Mouse (Mus musculus): ENCODE measurements around the gene Spag6l. TPM values are rescaled to one million over a fixed set of nuclear protein-coding genes. Genes with fewer than 3 reads are reported as not detected.
"Not testable (repeated sequence)": the region's sequence is repeated elsewhere in the genome, so short reads cannot be mapped to it uniquely, and the experiment has no call there.

Spag6l gene
- polyA plus RNA-seq (2015; fragmentation: Nextera tagmentation; extraction: Ambion mirVana) = 7.1 and 17.6 TPM in 2 replicates

- Histone ChIP-seq H3K27me3 (no peaks in the 10 kb centered on the region), H3K4me1 (peaks cover 6% of the 10 kb centered on the region; the same call in 1 of the 2 replicates), H3K4me3 (replicated peaks) (peak within 1 kb of the TSS; percentile 39), H3K27ac (replicated peaks) (no peak within 1 kb of the TSS), H3K9ac (no peak within 1 kb of the TSS), H3K9me3 (replicated peaks) (no peaks in the 10 kb centered on the region), H3K36me3 (no peaks in the 10 kb centered on the region), H3K4me2 (replicated peaks) (peak within 1 kb of the TSS; percentile 80)
- WGBS = 7% methylated on average over 33 of the region's 33 CpGs
- peak; percentile 63 for ATAC-seq (ENCODE audit: insufficient number of reproducible peaks, low FRiP score, low TSS enrichment, low read depth)
Observed at GRCm38 (mm10) chr16:16828757-16829615, at the start of gene Spag6l. Gene Spag6l (minus strand): TSS chr16:16829456.

GRCm38 (mm10) chr16:16879025-16879424, 49.8 kb upstream of the Spag6l start:
- Histone ChIP-seq H3K36me3 (peaks cover 85% of the 10 kb centered on the region), H3K27me3 (no peaks in the 10 kb centered on the region), H3K9ac (no peak overlapping the region), H3K27ac (replicated peaks) (no peak overlapping the region), H3K4me3 (replicated peaks) (no peak overlapping the region), H3K4me2 (replicated peaks) (no peak overlapping the region), H3K4me1 (no peaks in the 10 kb centered on the region), H3K9me3 (replicated peaks) (no peaks in the 10 kb centered on the region)
- WGBS = 85% methylated on average over 5 of the region's 5 CpGs
- no peak for ATAC-seq (ENCODE audit: insufficient number of reproducible peaks, low FRiP score, low TSS enrichment, low read depth)

- Histone ChIP-seq H3K36me3 (peaks cover 7% of the 10 kb centered on the region), H3K27me3 (no peaks in the 10 kb centered on the region), H3K9me3 (replicated peaks) (no peaks in the 10 kb centered on the region), H3K4me1 (peaks cover 10% of the 10 kb centered on the region), H3K4me3 (replicated peaks) (peak within 1 kb of the TSS; percentile 77), H3K27ac (replicated peaks) (peak within 1 kb of the TSS; percentile 96), H3K4me2 (replicated peaks) (peak within 1 kb of the TSS; percentile 62), H3K9ac (peak within 1 kb of the TSS; percentile 91)
- peak; percentile 94 for ATAC-seq (ENCODE audit: insufficient number of reproducible peaks, low FRiP score, low TSS enrichment, low read depth)
- WGBS = under 1% methylated on average over 49 of the region's 49 CpGs
Observed at GRCm38 (mm10) chr16:16870617-16871331, 41.5 kb upstream of the Spag6l start, which contains the start of the genes Top3b and Vpreb1. Gene Top3b (plus strand): TSS chr16:16870736. Gene Vpreb1 (minus strand): TSS chr16:16870843.

- WGBS = 34% methylated on average over 7 of the region's 7 CpGs
- peak overlapping the region; percentile 62 for H3K4me2 ChIP-seq (replicated peaks)
- no peaks in the 10 kb centered on the region for H3K27me3 ChIP-seq
- H3K9me3 ChIP-seq (replicated peaks) = no peaks in the 10 kb centered on the region
- peaks cover 4% of the 10 kb centered on the region for H3K36me3 ChIP-seq
- H3K4me1 ChIP-seq = peaks cover 10% of the 10 kb centered on the region
- H3K9ac ChIP-seq = peak overlapping the region; percentile 91
- peak overlapping the region; percentile 77 for H3K4me3 ChIP-seq (replicated peaks)
- peak overlapping the region; percentile 96 for H3K27ac ChIP-seq (replicated peaks)
- no peak for ATAC-seq (ENCODE audit: insufficient number of reproducible peaks, low FRiP score, low TSS enrichment, low read depth)
Observed at GRCm38 (mm10) chr16:16870241-16870616, 41.0 kb upstream of the Spag6l start.

- Histone ChIP-seq H3K27ac (replicated peaks) (0 out of 2 replicates have a peak overlapping the region, but pooled peaks have one; percentile 34), H3K4me1 (no peaks in the 10 kb centered on the region), H3K4me2 (replicated peaks) (no peak overlapping the region), H3K4me3 (replicated peaks) (no peak overlapping the region), H3K9ac (no peak overlapping the region), H3K27me3 (no peaks in the 10 kb centered on the region), H3K36me3 (no peaks in the 10 kb centered on the region), H3K9me3 (replicated peaks) (no peaks in the 10 kb centered on the region)
- no peak for ATAC-seq (ENCODE audit: insufficient number of reproducible peaks, low FRiP score, low TSS enrichment, low read depth)
- 25% methylated on average over 5 of the region's 5 CpGs for WGBS
Observed at GRCm38 (mm10) chr16:16865696-16866561, 36.7 kb upstream of the Spag6l start.

- no peak for ATAC-seq (ENCODE audit: insufficient number of reproducible peaks, low FRiP score, low TSS enrichment, low read depth)
- Histone ChIP-seq H3K9ac (no peak overlapping the region), H3K27ac (replicated peaks) (no peak overlapping the region), H3K36me3 (no peaks in the 10 kb centered on the region), H3K4me3 (replicated peaks) (no peak overlapping the region), H3K27me3 (no peaks in the 10 kb centered on the region), H3K4me2 (replicated peaks) (no peak overlapping the region), H3K4me1 (no peaks in the 10 kb centered on the region), H3K9me3 (replicated peaks) (no peaks in the 10 kb centered on the region)
Observed at GRCm38 (mm10) chr16:16865217-16865616, 36.0 kb upstream of the Spag6l start.

- Histone ChIP-seq H3K4me1 (no peaks in the 10 kb centered on the region), H3K27me3 (no peaks in the 10 kb centered on the region), H3K36me3 (no peaks in the 10 kb centered on the region), H3K9ac (no peak within 1 kb of the TSS), H3K27ac (replicated peaks) (no peak within 1 kb of the TSS), H3K4me3 (replicated peaks) (no peak within 1 kb of the TSS), H3K4me2 (replicated peaks) (no peak within 1 kb of the TSS), H3K9me3 (replicated peaks) (no peaks in the 10 kb centered on the region)
- ATAC-seq (ENCODE audit: insufficient number of reproducible peaks, low FRiP score, low TSS enrichment, low read depth) = no peak
- 79% methylated on average over 2 of the region's 2 CpGs for WGBS
Observed at GRCm38 (mm10) chr16:16863978-16864377, 34.7 kb upstream of the Spag6l start, which contains the start of gene Igll1. Gene Igll1 (minus strand): TSS chr16:16863985.

GRCm38 (mm10) chr16:16862288-16862687, 33.0 kb upstream of the Spag6l start:
- no peak overlapping the region for H3K4me2 ChIP-seq (replicated peaks)

GRCm38 (mm10) chr16:16856731-16857476, 27.6 kb upstream of the Spag6l start:
- H3K4me1 ChIP-seq = no peaks in the 10 kb centered on the region
- H3K4me2 ChIP-seq (replicated peaks) = no peak overlapping the region
- no peaks in the 10 kb centered on the region for H3K36me3 ChIP-seq
- H3K9me3 ChIP-seq (replicated peaks) = no peaks in the 10 kb centered on the region
- no peaks in the 10 kb centered on the region for H3K27me3 ChIP-seq
- no peak overlapping the region for H3K27ac ChIP-seq (replicated peaks)
- no peak overlapping the region for H3K4me3 ChIP-seq (replicated peaks)
- no peak overlapping the region for H3K9ac ChIP-seq
- 71% methylated on average over 13 of the region's 13 CpGs for WGBS
- ATAC-seq (ENCODE audit: insufficient number of reproducible peaks, low FRiP score, low TSS enrichment, low read depth) = no peak

More at GRCm38 (mm10) chr16:16862288-16862687, 33.0 kb upstream of the Spag6l start:
- no peaks in the 10 kb centered on the region for H3K4me1 ChIP-seq
- H3K9ac ChIP-seq = no peak overlapping the region
- H3K4me3 ChIP-seq (replicated peaks) = no peak overlapping the region
- WGBS = 74% methylated on average over 3 of the region's 3 CpGs
- no peak overlapping the region for H3K27ac ChIP-seq (replicated peaks)
- H3K9me3 ChIP-seq (replicated peaks) = no peaks in the 10 kb centered on the region
- no peak for ATAC-seq (ENCODE audit: insufficient number of reproducible peaks, low FRiP score, low TSS enrichment, low read depth)
- H3K36me3 ChIP-seq = no peaks in the 10 kb centered on the region
- H3K27me3 ChIP-seq = no peaks in the 10 kb centered on the region

GRCm38 (mm10) chr16:16856054-16856453, 26.8 kb upstream of the Spag6l start:
- not testable (repeated sequence) for H3K27ac ChIP-seq (replicated peaks); H3K9ac ChIP-seq; H3K4me2 ChIP-seq (replicated peaks); H3K27me3 ChIP-seq; H3K4me1 ChIP-seq; H3K9me3 ChIP-seq (replicated peaks); H3K36me3 ChIP-seq; ATAC-seq (ENCODE audit: insufficient number of reproducible peaks, low FRiP score, low TSS enrichment, low read depth); H3K4me3 ChIP-seq (replicated peaks)
- WGBS = 82% methylated on average over 9 of the region's 9 CpGs
